Mouse (Mus musculus) forebrain, embryonic 16.5 days (tissue): Measurements from ENCODE around the gene Spint1. TPM values are rescaled to one million over a fixed set of nuclear protein-coding genes. Genes with fewer than 3 reads are reported as not detected.

Experiments
- ATAC-seq: fragments of 200-750 bp; cut with Nextera tagmentation; 2 replicates; pipeline ENCODE4 v1.8.0; 2017; ENCODE audit warnings: mild to moderate bottlenecking, moderate library complexity
- H3K27ac ChIP-seq: fragments of 300-500 bp; sonication (generic); 2 replicates; pipeline ENCODE4 v1.5.1; 2014; ENCODE audit warnings: low read length, control low read depth
- H3K27me3 ChIP-seq: fragments of 300-500 bp; sonication (generic); replicated peaks from 2 replicates; pipeline ENCODE4 v1.6.1; 2014; ENCODE audit warnings: low read length; ENCODE audit not compliant: control insufficient read depth, insufficient read depth
- H3K36me3 ChIP-seq: fragments of 300-500 bp; sonication (generic); 2 replicates; pipeline ENCODE4 v1.6.1; 2014; ENCODE audit not compliant: control insufficient read depth, insufficient read depth
- H3K4me1 ChIP-seq: fragments of 300-500 bp; sonication (generic); replicated peaks from 2 replicates; pipeline ENCODE4 v1.6.1; 2014; ENCODE audit warnings: low read length; ENCODE audit not compliant: control insufficient read depth, insufficient read depth
- H3K4me2 ChIP-seq: fragments of 300-500 bp; sonication (generic); 2 replicates; pipeline ENCODE4 v1.6.1; 2014; ENCODE audit warnings: mild to moderate bottlenecking, low read length, control low read depth
- H3K4me3 ChIP-seq: fragments of 300-500 bp; sonication (generic); replicated peaks from 2 replicates; pipeline ENCODE4 v1.5.1; 2014; ENCODE audit warnings: mild to moderate bottlenecking, low read length, control low read depth
- H3K9ac ChIP-seq: fragments of 300-500 bp; sonication (generic); replicated peaks from 2 replicates; pipeline ENCODE4 v1.6.1; 2014; ENCODE audit warnings: low read depth, low read length, control low read depth
- H3K9me3 ChIP-seq: fragments of 300-500 bp; sonication (generic); 2 replicates; pipeline ENCODE4 v1.6.1; 2016; ENCODE audit warnings: low read length; ENCODE audit not compliant: control insufficient read depth
- WGBS: fragments of 180-500 bp; shearing (Covaris S2); extraction: QIAGEN DNeasy Blood & Tissue Kit; methylation state at CpG from one replicate; pipeline ENCODE4 v1.1.7; 2014; 5-methylcytosine and 5-hydroxymethylcytosine counted together
- polyA plus RNA-seq: library from polyadenylated mRNA; unstranded; fragments of >200 nt; fragmentation: Nextera tagmentation; extraction: Ambion mirVana; gene quantifications from 2 replicates; pipeline ENCODE4 v1.2.1, GENCODE M21; 2015

Spint1 gene
- polyA plus RNA-seq: 0.44 and 0.57 TPM in 2 replicates

- 0 out of 2 replicates have a peak within 1 kb of the TSS, but pooled peaks have one; percentile 12 for H3K9ac ChIP-seq
- H3K4me3 ChIP-seq: peak within 1 kb of the TSS; percentile 44
- no peaks in the 10 kb centered on the region for H3K36me3 ChIP-seq
- under 1% methylated on average over 72 of the region's 73 CpGs for WGBS
- H3K4me2 ChIP-seq: peak within 1 kb of the TSS; percentile 59
- no peak for ATAC-seq
- H3K27me3 ChIP-seq: peaks cover 48% of the 10 kb centered on the region
- H3K27ac ChIP-seq: no peak within 1 kb of the TSS
- H3K4me1 ChIP-seq: peaks cover 11% of the 10 kb centered on the region
- H3K9me3 ChIP-seq: no peaks in the 10 kb centered on the region
These were observed at the start of gene Spint1 for GRCm38 (mm10) chr2:119237210-119237870. TSS of gene Spint1 (plus strand) at chr2:119237362.

DNA sequence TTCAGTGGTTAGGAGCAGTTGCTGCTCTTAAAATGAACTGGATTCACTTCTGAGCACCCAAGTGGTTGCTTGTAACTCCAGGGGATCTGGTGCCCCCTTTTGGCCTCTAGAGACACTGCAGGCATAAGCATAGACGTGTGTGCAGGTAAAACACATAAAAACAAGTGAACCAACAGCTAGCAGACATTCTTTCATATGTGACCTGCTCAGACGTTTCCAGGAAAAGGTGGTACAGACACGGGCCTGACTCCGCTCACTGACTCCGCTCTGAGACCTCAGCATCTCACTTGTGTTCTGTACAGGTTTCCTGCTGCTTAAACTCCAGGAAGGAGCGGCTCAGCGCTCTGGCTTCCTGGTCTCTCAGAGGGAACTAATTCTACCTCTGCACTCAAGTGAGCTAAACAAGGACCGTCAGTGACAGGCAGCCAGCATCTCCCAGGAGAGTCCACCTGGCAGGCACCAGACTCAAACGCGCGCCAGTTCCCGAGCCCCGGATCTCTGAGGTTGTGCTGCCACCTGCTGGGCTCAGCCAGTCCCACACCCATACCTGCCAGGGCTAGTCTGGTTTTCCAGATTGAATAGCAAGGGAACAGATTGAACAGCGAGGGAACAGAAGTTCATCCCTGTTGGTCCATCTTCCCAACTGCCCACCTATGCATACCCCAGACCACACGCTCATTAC, 48.0 kb upstream of the Spint1 start:
- WGBS: 7% methylated on average over 15 of the region's 15 CpGs
- H3K27me3 ChIP-seq: no peaks in the 10 kb centered on the region
- H3K4me3 ChIP-seq: peak overlapping the region; percentile 30
- H3K36me3 ChIP-seq: peaks cover 2% of the 10 kb centered on the region
- no peaks in the 10 kb centered on the region for H3K9me3 ChIP-seq
- ATAC-seq: peak; percentile 88
- peak overlapping the region; percentile 55 for H3K4me2 ChIP-seq
- H3K27ac ChIP-seq: no peak overlapping the region
- no peak overlapping the region for H3K9ac ChIP-seq
- H3K4me1 ChIP-seq: peaks cover 8% of the 10 kb centered on the region

DNA sequence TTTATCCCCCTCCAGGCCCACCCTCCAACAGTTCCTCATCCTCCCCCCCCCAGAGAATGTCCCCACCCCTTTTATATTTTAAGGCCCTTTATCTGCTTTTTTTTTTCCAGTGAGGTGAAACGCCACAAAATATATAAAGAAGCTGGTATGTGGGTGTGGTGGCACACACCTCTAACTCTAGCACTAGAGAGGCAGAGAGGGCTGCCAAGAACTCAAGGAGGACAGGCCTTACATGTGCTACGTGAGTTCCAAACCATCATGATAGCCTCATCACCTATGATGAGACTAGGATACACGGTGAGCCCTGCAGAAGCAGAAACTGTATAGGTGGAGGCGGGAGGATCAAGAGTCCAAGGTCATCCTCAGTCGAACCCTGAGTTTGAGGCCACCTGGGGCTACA, 46.2 kb upstream of the Spint1 start:
- Histone ChIP-seq H3K9ac (no peak overlapping the region), H3K4me1 (peaks cover 9% of the 10 kb centered on the region), H3K9me3 (no peaks in the 10 kb centered on the region), H3K4me2 (no peak overlapping the region), H3K4me3 (no peak overlapping the region), H3K36me3 (no peaks in the 10 kb centered on the region), H3K27ac (no peak overlapping the region), H3K27me3 (no peaks in the 10 kb centered on the region)
- WGBS: 88% methylated on average over 5 of the region's 5 CpGs
- no peak for ATAC-seq

DNA sequence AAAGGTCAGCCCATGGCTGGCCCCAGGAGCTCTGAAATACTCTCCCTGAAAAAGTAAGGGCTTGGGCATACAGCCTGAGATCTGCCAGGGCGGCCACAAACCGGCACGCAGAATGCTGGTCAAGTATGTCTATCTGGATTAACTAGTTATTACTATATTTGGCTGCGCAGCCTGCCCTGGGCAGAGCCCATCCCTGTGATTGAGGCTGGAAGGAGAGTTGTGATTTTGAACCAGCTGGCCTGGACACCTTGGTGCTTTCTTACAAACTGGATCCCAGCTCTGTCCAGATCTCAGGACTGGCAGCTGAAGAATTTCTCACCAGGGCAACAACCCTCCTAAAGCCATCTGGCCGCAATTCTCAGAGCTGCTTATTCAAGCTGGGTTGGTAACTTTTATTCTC, 43.0 kb upstream of the Spint1 start:
- Histone ChIP-seq H3K36me3 (no peaks in the 10 kb centered on the region), H3K4me2 (no peak overlapping the region), H3K27ac (no peak overlapping the region), H3K4me1 (peaks cover 9% of the 10 kb centered on the region), H3K9me3 (no peaks in the 10 kb centered on the region), H3K4me3 (no peak overlapping the region), H3K27me3 (no peaks in the 10 kb centered on the region), H3K9ac (no peak overlapping the region)
- 79% methylated on average over 5 of the region's 5 CpGs for WGBS
- peak; percentile 19; the same call in 1 of the 2 replicates for ATAC-seq

GRCm38 (mm10) chr2:119196316-119197108, 40.6 kb upstream of the Spint1 start:
- Histone ChIP-seq H3K27ac (no peak overlapping the region), H3K27me3 (no peaks in the 10 kb centered on the region), H3K9ac (no peak overlapping the region), H3K36me3 (no peaks in the 10 kb centered on the region), H3K4me1 (0 out of 2 replicates have a peak, but pooled peaks cover 7% of the 10 kb centered on the region), H3K4me2 (no peak overlapping the region), H3K9me3 (no peaks in the 10 kb centered on the region), H3K4me3 (no peak overlapping the region)
- WGBS: 26% methylated on average over 4 of the region's 4 CpGs
- no peak for ATAC-seq

GRCm38 (mm10) chr2:119197493-119197892, 39.7 kb upstream of the Spint1 start:
- Histone ChIP-seq H3K36me3 (no peaks in the 10 kb centered on the region), H3K27ac (no peak overlapping the region), H3K4me3 (no peak overlapping the region), H3K4me1 (0 out of 2 replicates have a peak, but pooled peaks cover 7% of the 10 kb centered on the region), H3K4me2 (no peak overlapping the region), H3K27me3 (no peaks in the 10 kb centered on the region), H3K9ac (no peak overlapping the region), H3K9me3 (no peaks in the 10 kb centered on the region)
- WGBS: 100% methylated on average over 1 of the region's 1 CpGs
- ATAC-seq: no peak

DNA sequence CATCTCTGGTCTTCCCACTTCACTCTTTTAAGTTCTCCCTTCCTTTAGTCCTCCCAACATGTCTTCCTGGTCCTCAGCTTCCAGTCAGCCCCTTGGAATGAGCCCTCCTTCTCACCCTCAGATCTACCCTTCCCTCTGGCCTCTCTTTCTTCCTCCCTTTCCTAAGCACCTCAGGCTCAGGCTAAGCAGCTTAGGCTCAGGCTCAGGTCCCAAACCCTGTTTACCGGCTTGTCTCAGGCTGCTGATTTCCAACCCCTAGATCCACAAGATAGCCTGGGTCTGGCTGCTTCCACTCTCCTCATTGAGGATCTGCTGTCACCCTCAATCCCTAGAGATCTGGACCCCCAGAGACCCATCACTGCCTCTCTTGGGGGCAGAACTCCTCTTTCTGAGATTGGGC, 39.1 kb upstream of the Spint1 start:
- Histone ChIP-seq H3K9me3 (no peaks in the 10 kb centered on the region), H3K9ac (no peak overlapping the region), H3K4me2 (no peak overlapping the region), H3K4me1 (peaks cover 8% of the 10 kb centered on the region; the same call in 1 of the 2 replicates), H3K27ac (no peak overlapping the region), H3K27me3 (no peaks in the 10 kb centered on the region), H3K4me3 (no peak overlapping the region), H3K36me3 (no peaks in the 10 kb centered on the region)
- 16% methylated on average over 1 of the region's 1 CpGs for WGBS
- ATAC-seq: no peak

DNA sequence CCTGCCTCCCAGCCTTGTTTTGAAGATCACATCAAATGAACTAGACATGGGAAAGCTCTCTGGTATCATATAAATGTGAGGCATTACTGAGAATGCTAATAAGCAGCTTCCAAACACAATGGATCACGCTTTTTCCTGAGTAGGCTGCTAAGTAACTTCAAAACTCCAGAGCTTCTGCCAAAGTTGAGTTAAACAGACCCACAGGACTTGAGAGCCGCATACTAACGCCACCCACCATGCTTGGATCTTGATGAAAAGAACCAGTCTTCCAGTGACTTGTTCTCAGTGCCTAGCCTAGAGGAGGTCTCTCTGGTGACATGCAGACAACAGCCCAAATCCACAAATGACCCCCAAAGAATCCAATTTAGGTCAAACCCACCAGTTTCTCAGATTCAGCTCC, 38.2 kb upstream of the Spint1 start:
- no peak overlapping the region for H3K9ac ChIP-seq
- no peak overlapping the region for H3K27ac ChIP-seq
- no peaks in the 10 kb centered on the region for H3K27me3 ChIP-seq
- peaks cover 9% of the 10 kb centered on the region; the same call in 1 of the 2 replicates for H3K4me1 ChIP-seq
- H3K4me2 ChIP-seq: no peak overlapping the region
- WGBS: 28% methylated on average over 3 of the region's 3 CpGs
- H3K4me3 ChIP-seq: no peak overlapping the region
- H3K9me3 ChIP-seq: no peaks in the 10 kb centered on the region
- ATAC-seq: no peak
- H3K36me3 ChIP-seq: no peaks in the 10 kb centered on the region

DNA sequence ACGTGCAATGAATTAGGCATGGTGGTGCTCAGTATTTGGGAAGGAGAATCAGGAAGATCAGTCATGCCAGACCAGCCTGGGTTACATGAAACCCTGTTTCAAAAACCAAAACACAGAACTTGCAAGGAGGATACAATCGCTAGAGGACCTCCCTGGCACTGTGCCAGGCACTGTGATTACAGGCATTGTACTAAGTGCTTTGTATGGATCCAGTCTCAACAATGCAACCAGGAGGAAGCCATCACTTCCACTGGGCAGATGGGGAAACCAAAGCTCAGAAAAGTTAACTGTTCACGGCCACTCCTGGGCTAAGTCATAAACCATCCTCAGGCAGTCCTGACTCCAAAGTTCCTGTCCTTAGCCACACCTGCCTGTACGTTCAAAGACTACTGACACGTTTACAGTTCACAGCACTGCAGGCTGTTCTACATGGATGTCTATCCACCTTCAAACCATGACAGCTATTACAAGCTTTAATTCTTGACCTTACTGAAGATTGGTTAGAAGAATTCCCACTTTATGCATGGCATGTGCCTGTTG, 34.2 kb upstream of the Spint1 start:
- peaks cover 12% of the 10 kb centered on the region for H3K4me1 ChIP-seq
- no peaks in the 10 kb centered on the region for H3K36me3 ChIP-seq
- WGBS: 54% methylated on average over 5 of the region's 5 CpGs
- H3K27me3 ChIP-seq: no peaks in the 10 kb centered on the region
- no peak overlapping the region for H3K4me3 ChIP-seq
- no peak overlapping the region for H3K9ac ChIP-seq
- no peak overlapping the region for H3K27ac ChIP-seq
- no peaks in the 10 kb centered on the region for H3K9me3 ChIP-seq
- no peak for ATAC-seq
- no peak overlapping the region for H3K4me2 ChIP-seq
